Mouse (Mus musculus): ENCODE measurements around the gene Gm27027.

GRCm38 (mm10) chr2:94024637-94025036 lies 28.5 kb upstream of the Gm27027 start:
- TF ChIP-seq CTCF (IDR thresholded peaks at IDR 0.05; ENCODE audit: low read depth) = no peak
- TF ChIP-seq EP300 (IDR thresholded peaks at IDR 0.05; ENCODE audit: low read depth) = no peak

All from liver, postnatal 0 days (tissue).